Mouse (Mus musculus): Measurements from ENCODE around the gene Snx33. TPM values are rescaled to one million over a fixed set of nuclear protein-coding genes. Genes with fewer than 3 reads are reported as not detected.
"Not testable (repeated sequence)": the region's sequence is repeated elsewhere in the genome, so short reads cannot be mapped to it uniquely, and the experiment has no call there.

Gene Snx33
- polyA plus RNA-seq, 1 experiment from 2014 or later = 9.2 TPM

- Histone ChIP-seq H3K36me3 (ENCODE audit: inconsistent target) (peaks cover 25% of the 10 kb centered on the region), H3K79me2 (ENCODE audit: inconsistent target) (no peaks in the 10 kb centered on the region), H3K27ac (no peak overlapping the region), H3K4me3 (ENCODE audit: inconsistent target) (no peak overlapping the region)
- WGBS (ENCODE audit: missing documents) = 87% methylated on average over 5 of the region's 5 CpGs
Observed at GRCm38 (mm10) chr9:56915695-56916410, 12.3 kb downstream of the Snx33 start.

GRCm38 (mm10) chr9:56915116-56915515 is 13.1 kb downstream of the Snx33 start:
- no peak overlapping the region for H3K27ac ChIP-seq
- peaks cover 24% of the 10 kb centered on the region for H3K36me3 ChIP-seq (ENCODE audit: inconsistent target)
- WGBS (ENCODE audit: missing documents) = 75% methylated on average over 1 of the region's 1 CpGs
- H3K4me3 ChIP-seq (ENCODE audit: inconsistent target) = no peak overlapping the region
- no peaks in the 10 kb centered on the region for H3K79me2 ChIP-seq (ENCODE audit: inconsistent target)

- peaks cover 17% of the 10 kb centered on the region for H3K36me3 ChIP-seq (ENCODE audit: inconsistent target)
- no peak overlapping the region for H3K27ac ChIP-seq
- WGBS (ENCODE audit: missing documents) = 88% methylated on average over 9 of the region's 9 CpGs
- H3K79me2 ChIP-seq (ENCODE audit: inconsistent target) = no peaks in the 10 kb centered on the region
- H3K4me3 ChIP-seq (ENCODE audit: inconsistent target) = no peak overlapping the region
Observed at GRCm38 (mm10) chr9:56913991-56914390, 14.2 kb downstream of the Snx33 start.

GRCm38 (mm10) chr9:56911017-56911416 is 17.2 kb downstream of the Snx33 start:
- Histone ChIP-seq H3K36me3 (ENCODE audit: inconsistent target) (no peaks in the 10 kb centered on the region), H3K27ac (no peak overlapping the region), H3K4me3 (ENCODE audit: inconsistent target) (no peak overlapping the region), H3K79me2 (ENCODE audit: inconsistent target) (no peaks in the 10 kb centered on the region)
- WGBS (ENCODE audit: missing documents) = 75% methylated on average over 1 of the region's 1 CpGs

GRCm38 (mm10) chr9:56909991-56910390 is 18.2 kb downstream of the Snx33 start:
- H3K79me2 ChIP-seq (ENCODE audit: inconsistent target); H3K27ac ChIP-seq; H3K4me3 ChIP-seq (ENCODE audit: inconsistent target); H3K36me3 ChIP-seq (ENCODE audit: inconsistent target): not testable (repeated sequence)
- 67% methylated on average over 4 of the region's 4 CpGs for WGBS (ENCODE audit: missing documents)

GRCm38 (mm10) chr9:56907549-56907948 is 20.6 kb downstream of the Snx33 start:
- 56% methylated on average over 9 of the region's 9 CpGs for WGBS (ENCODE audit: missing documents)
- Histone ChIP-seq H3K36me3 (ENCODE audit: inconsistent target) (no peaks in the 10 kb centered on the region), H3K27ac (no peak overlapping the region), H3K4me3 (ENCODE audit: inconsistent target) (no peak overlapping the region), H3K79me2 (ENCODE audit: inconsistent target) (no peaks in the 10 kb centered on the region)

GRCm38 (mm10) chr9:56903662-56904061 is 24.5 kb downstream of the Snx33 start:
- no peaks in the 10 kb centered on the region for H3K79me2 ChIP-seq (ENCODE audit: inconsistent target)
- no peaks in the 10 kb centered on the region for H3K36me3 ChIP-seq (ENCODE audit: inconsistent target)
- H3K4me3 ChIP-seq (ENCODE audit: inconsistent target) = no peak overlapping the region
- WGBS (ENCODE audit: missing documents) = 90% methylated on average over 3 of the region's 3 CpGs
- H3K27ac ChIP-seq = no peak overlapping the region

GRCm38 (mm10) chr9:56901187-56901586 is 27.0 kb downstream of the Snx33 start:
- WGBS (ENCODE audit: missing documents) = 30% methylated on average over 4 of the region's 8 CpGs
- H3K27ac ChIP-seq = no peak overlapping the region
- no peak overlapping the region for H3K4me3 ChIP-seq (ENCODE audit: inconsistent target)
- no peaks in the 10 kb centered on the region for H3K79me2 ChIP-seq (ENCODE audit: inconsistent target)
- no peaks in the 10 kb centered on the region for H3K36me3 ChIP-seq (ENCODE audit: inconsistent target)

GRCm38 (mm10) chr9:56900571-56900970 is 27.6 kb downstream of the Snx33 start:
- 20% methylated on average over 9 of the region's 9 CpGs for WGBS (ENCODE audit: missing documents)
- no peaks in the 10 kb centered on the region for H3K36me3 ChIP-seq (ENCODE audit: inconsistent target)
- H3K79me2 ChIP-seq (ENCODE audit: inconsistent target) = no peaks in the 10 kb centered on the region
- H3K4me3 ChIP-seq (ENCODE audit: inconsistent target) = no peak overlapping the region
- H3K27ac ChIP-seq = no peak overlapping the region

- Histone ChIP-seq H3K4me3 (ENCODE audit: inconsistent target) (no peak overlapping the region), H3K79me2 (ENCODE audit: inconsistent target) (no peaks in the 10 kb centered on the region), H3K27ac (no peak overlapping the region), H3K36me3 (ENCODE audit: inconsistent target) (no peaks in the 10 kb centered on the region)
Observed at GRCm38 (mm10) chr9:56900060-56900459, 28.1 kb downstream of the Snx33 start.

- H3K4me3 ChIP-seq (ENCODE audit: inconsistent target) = no peak overlapping the region
- 96% methylated on average over 11 of the region's 11 CpGs for WGBS (ENCODE audit: missing documents)
Observed at GRCm38 (mm10) chr9:56899409-56899808, 28.8 kb downstream of the Snx33 start.

GRCm38 (mm10) chr9:56896779-56897178 is 31.4 kb downstream of the Snx33 start:
- WGBS (ENCODE audit: missing documents) = 88% methylated on average over 12 of the region's 12 CpGs

More at GRCm38 (mm10) chr9:56899409-56899808, 28.8 kb downstream of the Snx33 start:
- Histone ChIP-seq H3K36me3 (ENCODE audit: inconsistent target) (no peaks in the 10 kb centered on the region), H3K79me2 (ENCODE audit: inconsistent target) (no peaks in the 10 kb centered on the region), H3K27ac (no peak overlapping the region)

GRCm38 (mm10) chr9:56894006-56894405 is 34.2 kb downstream of the Snx33 start:
- WGBS (ENCODE audit: missing documents) = 8% methylated on average over 2 of the region's 3 CpGs
- Histone ChIP-seq H3K36me3 (ENCODE audit: inconsistent target) (no peaks in the 10 kb centered on the region), H3K79me2 (ENCODE audit: inconsistent target) (no peaks in the 10 kb centered on the region), H3K27ac (no peak overlapping the region), H3K4me3 (ENCODE audit: inconsistent target) (no peak overlapping the region)

More at GRCm38 (mm10) chr9:56896779-56897178, 31.4 kb downstream of the Snx33 start:
- Histone ChIP-seq H3K36me3 (ENCODE audit: inconsistent target) (no peaks in the 10 kb centered on the region), H3K27ac (no peak overlapping the region), H3K4me3 (ENCODE audit: inconsistent target) (no peak overlapping the region), H3K79me2 (ENCODE audit: inconsistent target) (no peaks in the 10 kb centered on the region)

- WGBS (ENCODE audit: missing documents) = 83% methylated on average over 8 of the region's 8 CpGs
Observed at GRCm38 (mm10) chr9:56893313-56893712, 34.9 kb downstream of the Snx33 start.

GRCm38 (mm10) chr9:56892111-56892510 is 36.1 kb downstream of the Snx33 start:
- Histone ChIP-seq H3K4me3 (ENCODE audit: inconsistent target) (no peak overlapping the region), H3K27ac (no peak overlapping the region), H3K79me2 (ENCODE audit: inconsistent target) (no peaks in the 10 kb centered on the region), H3K36me3 (ENCODE audit: inconsistent target) (no peaks in the 10 kb centered on the region)
- 96% methylated on average over 10 of the region's 10 CpGs for WGBS (ENCODE audit: missing documents)

More at GRCm38 (mm10) chr9:56893313-56893712, 34.9 kb downstream of the Snx33 start:
- no peaks in the 10 kb centered on the region for H3K79me2 ChIP-seq (ENCODE audit: inconsistent target)
- H3K36me3 ChIP-seq (ENCODE audit: inconsistent target) = no peaks in the 10 kb centered on the region
- no peak overlapping the region for H3K27ac ChIP-seq
- H3K4me3 ChIP-seq (ENCODE audit: inconsistent target) = no peak overlapping the region
